Mouse (Mus musculus): ENCODE data around the gene Tsc2.
A peak's percentile ranks its signal among the peaks of the same experiment; 100 is the strongest.

GRCm38 (mm10) chr17:24617561-24618194, 14.8 kb downstream of the Tsc2 start:
- peak; percentile 51; the same call in 1 of the 2 replicates for TF ChIP-seq CTCF (IDR thresholded peaks at IDR 0.05; ENCODE audit: insufficient read depth, low read length)
- TF ChIP-seq POLR2A (IDR thresholded peaks at IDR 0.05; ENCODE audit: borderline replicate concordance, extremely low read depth, low read depth, low read length), result no peak

Data from lung, adult 2 months (tissue).